Mouse (Mus musculus) myocyte (in vitro differentiated cells): ENCODE data around the gene Cnot10.
A peak's percentile ranks its signal among the peaks of the same experiment; 100 is the strongest.

ENCODE experiments used
- E2F4 ChIP-seq: IDR thresholded peaks from one replicate; pipeline ENCODE4 v1.6.1; 2011; ENCODE audit warnings: mild to moderate bottlenecking, control low read depth, moderate library complexity; ENCODE audit not compliant: insufficient read depth
- MAX ChIP-seq: IDR thresholded peaks from one replicate; pipeline ENCODE4 v1.6.1; 2011; ENCODE audit warnings: low read depth, mild to moderate bottlenecking, control low read depth
- MYOD1 ChIP-seq, 3 experiments: IDR thresholded peaks; one replicate each; pipeline ENCODE4 v1.6.1; 2011; ENCODE audit warnings: control low read depth in 2 of 3, low read depth in 2 of 3, mild to moderate bottlenecking in 2 of 3, moderate library complexity in 1 of 3; ENCODE audit not compliant: insufficient read length in 2 of 3, control insufficient read depth in 1 of 3
- POLR2A ChIP-seq: IDR thresholded peaks from one replicate; pipeline ENCODE4 v1.6.1; 2011; ENCODE audit warnings: low read depth, mild to moderate bottlenecking, control low read depth, moderate library complexity; ENCODE audit not compliant: insufficient read length
- SRF ChIP-seq: IDR thresholded peaks from one replicate; pipeline ENCODE4 v1.6.1; 2011; ENCODE audit warnings: low read depth; ENCODE audit not compliant: control insufficient read depth, insufficient read length
- USF1 ChIP-seq: IDR thresholded peaks from one replicate; pipeline ENCODE4 v1.6.1; 2011; ENCODE audit warnings: low read depth, mild to moderate bottlenecking, control low read depth, moderate library complexity

GRCm38 (mm10) chr9:114678576-114678975 is 38.6 kb upstream of the Cnot10 start:
- TF ChIP-seq POLR2A (no peak), USF1 (no peak), SRF (no peak), MAX (no peak), E2F4 (no peak), MYOD1 (IDR thresholded peaks at IDR 0.05; ENCODE audit: control insufficient read depth in 1 of 3, insufficient read length in 2 of 3, low read depth in 2 of 3) (peak in 2 of 3 experiments; percentile 51 to 63)
